Mouse (Mus musculus) A20 (cell line): Measurements from ENCODE around the gene Zfp683.
A peak's percentile ranks its signal among the peaks of the same experiment; 100 is the strongest.

Experiments used
- DNase-seq: peaks from one replicate; pipeline ENCODE4 v3.0.0-alpha.2; 2011; ENCODE audit warnings: low read depth, low spot score

Gene Zfp683

GRCm38 (mm10) chr4:134053538-134053937, at the start of gene Zfp683:
TSS of gene Zfp683 (plus strand) at chr4:134053838.
- DNase-seq = no peak

GRCm38 (mm10) chr4:134005581-134006358, 47.9 kb upstream of the Zfp683 start:
- DNase-seq = peak; percentile 35

GRCm38 (mm10) chr4:134006845-134007244, 46.8 kb upstream of the Zfp683 start:
- no peak for DNase-seq

GRCm38 (mm10) chr4:134009709-134010108, 43.9 kb upstream of the Zfp683 start:
- DNase-seq = no peak

GRCm38 (mm10) chr4:134011450-134012414, 41.9 kb upstream of the Zfp683 start:
- DNase-seq = no peak

GRCm38 (mm10) chr4:134012858-134013528, 40.6 kb upstream of the Zfp683 start:
- peak; percentile 53 for DNase-seq

GRCm38 (mm10) chr4:134016208-134016607, 37.4 kb upstream of the Zfp683 start:
- no peak for DNase-seq

GRCm38 (mm10) chr4:134016767-134017166, 36.9 kb upstream of the Zfp683 start:
- no peak for DNase-seq

- no peak for DNase-seq
These were observed 36.3 kb upstream of the Zfp683 start for GRCm38 (mm10) chr4:134017201-134017865.

GRCm38 (mm10) chr4:134018038-134018778, 35.4 kb upstream of the Zfp683 start:
- DNase-seq = no peak

GRCm38 (mm10) chr4:134018779-134019145, 34.9 kb upstream of the Zfp683 start, which contains the start of gene Lin28a:
TSS of gene Lin28a (minus strand) at chr4:134018841.
- no peak for DNase-seq

- DNase-seq = no peak
These were observed 34.4 kb upstream of the Zfp683 start for GRCm38 (mm10) chr4:134019210-134019609.

GRCm38 (mm10) chr4:134019641-134020351, 33.8 kb upstream of the Zfp683 start:
- DNase-seq = no peak

- DNase-seq = peak; percentile 53
These were observed 33.0 kb upstream of the Zfp683 start for GRCm38 (mm10) chr4:134020621-134021020.

GRCm38 (mm10) chr4:134025802-134026201, 27.8 kb upstream of the Zfp683 start:
- no peak for DNase-seq

- peak; percentile 63 for DNase-seq
These were observed 17.7 kb upstream of the Zfp683 start for GRCm38 (mm10) chr4:134035953-134036352.

- no peak for DNase-seq
These were observed 12.1 kb upstream of the Zfp683 start for GRCm38 (mm10) chr4:134041317-134042123.

- DNase-seq = no peak
These were observed 10.6 kb upstream of the Zfp683 start for GRCm38 (mm10) chr4:134043041-134043440.

- no peak for DNase-seq
These were observed 6.0 kb upstream of the Zfp683 start for GRCm38 (mm10) chr4:134047648-134048047.
